Mouse (Mus musculus): ENCODE data around the gene Lrrc74a. TPM values are rescaled to one million over a fixed set of nuclear protein-coding genes. Genes with fewer than 3 reads are reported as not detected.

Lrrc74a gene
- total RNA-seq, 2 experiments from 2014 or later = not detected

- Histone ChIP-seq H3K27ac (peak overlapping the region; percentile 95), H3K4me3 (no peak overlapping the region)
- no peak for TF ChIP-seq CTCF (IDR thresholded peaks at IDR 0.05)
- DNase-seq (ENCODE audit: extremely low spot score in 1 of 2, low spot score in 2 of 2) = no peak
- intact Hi-C loops (cut with DNase I) = no loop called here
Observed at GRCm38 (mm10) chr12:86808856-86809255, 74.7 kb downstream of the Lrrc74a start.

GRCm38 (mm10) chr12:86810040-86810439 lies 75.9 kb downstream of the Lrrc74a start:
- H3K27ac ChIP-seq = peak overlapping the region; percentile 69
- intact Hi-C loops (cut with DNase I) = no loop called here
- TF ChIP-seq CTCF (IDR thresholded peaks at IDR 0.05) = no peak; the same call in none of the 2 replicates

GRCm38 (mm10) chr12:86810725-86811444 lies 76.7 kb downstream of the Lrrc74a start:
- peak in 1 of 2 experiments; percentile 65 for DNase-seq (ENCODE audit: extremely low spot score in 1 of 2, low spot score in 2 of 2)
- H3K4me3 ChIP-seq = no peak overlapping the region
- TF ChIP-seq CTCF (IDR thresholded peaks at IDR 0.05) = no peak; the same call in 1 of the 2 replicates
- peak overlapping the region; percentile 69 for H3K27ac ChIP-seq
- intact Hi-C loops (cut with DNase I) = no loop called here

More at GRCm38 (mm10) chr12:86810040-86810439, 75.9 kb downstream of the Lrrc74a start:
- DNase-seq (ENCODE audit: extremely low spot score in 1 of 2, low spot score in 2 of 2) = no peak
- no peak overlapping the region for H3K4me3 ChIP-seq

GRCm38 (mm10) chr12:86812782-86813181 lies 78.6 kb downstream of the Lrrc74a start:
- TF ChIP-seq CTCF (IDR thresholded peaks at IDR 0.05) = no peak
- DNase-seq (ENCODE audit: extremely low spot score in 1 of 2, low spot score in 2 of 2) = peak in 1 of 2 experiments; percentile 57
- peak overlapping the region; percentile 66 for H3K27ac ChIP-seq
- no peak overlapping the region for H3K4me3 ChIP-seq
- intact Hi-C loops (cut with DNase I) = no loop called here

Other genes with a start within 250 kb of the Lrrc74a start
- 10 to 100 TPM; 34.6 to 36.6 TPM for gene Vash1, start 55.7 kb upstream of the Lrrc74a start, total RNA-seq (2021)
- gene Angel1, start 7.9 kb upstream of the Lrrc74a start, total RNA-seq (2021) = 1 to 10 TPM; 6.5 TPM
- 10 to 100 TPM; 74.3 to 80.8 TPM for gene Irf2bpl, start 150.4 kb downstream of the Lrrc74a start, total RNA-seq (2021)
- 10 to 100 TPM; 79.8 to 91.6 TPM for gene Cipc, start 212.7 kb downstream of the Lrrc74a start, total RNA-seq (2021)

Measured in left cerebral cortex, adult 2 months (tissue).